Mouse (Mus musculus): ENCODE measurements at regions not wholly inside any gene's neighbourhood (a gene's known extent, or its start where the extent isn't known, plus 50 kb on each side); places are given as distances from the start of the nearest gene placed in this dataset.
A peak's percentile ranks its signal among the peaks of the same experiment; 100 is the strongest.

GRCm38 (mm10) chr15:36398099-36398982, 609.2 kb downstream of the Zfp706 start:
- peak; percentile 57 for DNase-seq (ENCODE audit: low spot score)
- Histone ChIP-seq H3K36me3 (no peaks in the 10 kb centered on the region), H3K9me3 (no peaks in the 10 kb centered on the region), H3K4me3 (no peak overlapping the region), H3K27me3 (ENCODE audit: insufficient read depth, poor library complexity, severe bottlenecking) (no peaks in the 10 kb centered on the region), H3K27ac (no peak overlapping the region), H3K4me1 (peaks cover 8% of the 10 kb centered on the region)
- WGBS: 78% methylated on average over 9 of the region's 9 CpGs

GRCm38 (mm10) chr15:36396791-36397190, 610.8 kb downstream of the Zfp706 start:
- peaks cover 8% of the 10 kb centered on the region for H3K4me1 ChIP-seq
- H3K4me3 ChIP-seq: no peak overlapping the region
- WGBS: 78% methylated on average over 6 of the region's 6 CpGs
- DNase-seq (ENCODE audit: low spot score): no peak
- no peaks in the 10 kb centered on the region for H3K9me3 ChIP-seq
- H3K27ac ChIP-seq: no peak overlapping the region
- H3K27me3 ChIP-seq (ENCODE audit: insufficient read depth, poor library complexity, severe bottlenecking): no peaks in the 10 kb centered on the region
- no peaks in the 10 kb centered on the region for H3K36me3 ChIP-seq

- WGBS: 67% methylated on average over 2 of the region's 2 CpGs
- peaks cover 8% of the 10 kb centered on the region for H3K4me1 ChIP-seq
- H3K27me3 ChIP-seq (ENCODE audit: insufficient read depth, poor library complexity, severe bottlenecking): no peaks in the 10 kb centered on the region
- no peaks in the 10 kb centered on the region for H3K9me3 ChIP-seq
- H3K4me3 ChIP-seq: no peak overlapping the region
- H3K27ac ChIP-seq: no peak overlapping the region
- no peak for DNase-seq (ENCODE audit: low spot score)
- no peaks in the 10 kb centered on the region for H3K36me3 ChIP-seq
Measured at GRCm38 (mm10) chr15:36396245-36396644, 611.3 kb downstream of the Zfp706 start.

GRCm38 (mm10) chr15:36395672-36396050, 611.9 kb downstream of the Zfp706 start:
- H3K9me3 ChIP-seq: no peaks in the 10 kb centered on the region
- DNase-seq (ENCODE audit: low spot score): no peak
- H3K27ac ChIP-seq: no peak overlapping the region
- peaks cover 8% of the 10 kb centered on the region for H3K4me1 ChIP-seq
- no peak overlapping the region for H3K4me3 ChIP-seq
- H3K36me3 ChIP-seq: no peaks in the 10 kb centered on the region
- WGBS: 69% methylated on average over 4 of the region's 4 CpGs
- H3K27me3 ChIP-seq (ENCODE audit: insufficient read depth, poor library complexity, severe bottlenecking): no peaks in the 10 kb centered on the region

GRCm38 (mm10) chr15:36394914-36395671, 612.5 kb downstream of the Zfp706 start:
- no peak overlapping the region for H3K27ac ChIP-seq
- H3K4me3 ChIP-seq: no peak overlapping the region
- no peak for DNase-seq (ENCODE audit: low spot score)
- peaks cover 8% of the 10 kb centered on the region for H3K4me1 ChIP-seq
- WGBS: 76% methylated on average over 8 of the region's 8 CpGs
- H3K27me3 ChIP-seq (ENCODE audit: insufficient read depth, poor library complexity, severe bottlenecking): no peaks in the 10 kb centered on the region
- no peaks in the 10 kb centered on the region for H3K36me3 ChIP-seq
- H3K9me3 ChIP-seq: no peaks in the 10 kb centered on the region

GRCm38 (mm10) chr15:36389775-36390174, 617.8 kb downstream of the Zfp706 start:
- H3K4me1 ChIP-seq: peaks cover 11% of the 10 kb centered on the region; the same call in 1 of the 2 replicates
- WGBS: 22% methylated on average over 4 of the region's 4 CpGs
- H3K4me3 ChIP-seq: no peak overlapping the region
- no peaks in the 10 kb centered on the region for H3K27me3 ChIP-seq (ENCODE audit: insufficient read depth, poor library complexity, severe bottlenecking)
- DNase-seq (ENCODE audit: low spot score): no peak
- H3K36me3 ChIP-seq: no peaks in the 10 kb centered on the region
- no peak overlapping the region for H3K27ac ChIP-seq
- H3K9me3 ChIP-seq: no peaks in the 10 kb centered on the region

GRCm38 (mm10) chr15:36381228-36381671, 626.3 kb downstream of the Zfp706 start:
- Histone ChIP-seq H3K27ac (peak overlapping the region; percentile 74), H3K4me3 (peak overlapping the region; percentile 51), H3K9me3 (no peaks in the 10 kb centered on the region), H3K27me3 (ENCODE audit: insufficient read depth, poor library complexity, severe bottlenecking) (no peaks in the 10 kb centered on the region), H3K36me3 (no peaks in the 10 kb centered on the region), H3K4me1 (peaks cover 17% of the 10 kb centered on the region)
- WGBS: 1% methylated on average over 8 of the region's 8 CpGs
- DNase-seq (ENCODE audit: low spot score): peak; percentile 81

GRCm38 (mm10) chr15:36380461-36381227, 626.9 kb downstream of the Zfp706 start:
- DNase-seq (ENCODE audit: low spot score): peak; percentile 72
- H3K4me1 ChIP-seq: peaks cover 18% of the 10 kb centered on the region
- no peaks in the 10 kb centered on the region for H3K9me3 ChIP-seq
- no peaks in the 10 kb centered on the region for H3K36me3 ChIP-seq
- H3K27ac ChIP-seq: peak overlapping the region; percentile 74
- 4% methylated on average over 17 of the region's 17 CpGs for WGBS
- peak overlapping the region; percentile 51 for H3K4me3 ChIP-seq
- no peaks in the 10 kb centered on the region for H3K27me3 ChIP-seq (ENCODE audit: insufficient read depth, poor library complexity, severe bottlenecking)

GRCm38 (mm10) chr15:36378640-36379039, 628.9 kb downstream of the Zfp706 start:
- H3K9me3 ChIP-seq: no peaks in the 10 kb centered on the region
- H3K36me3 ChIP-seq: no peaks in the 10 kb centered on the region
- no peak overlapping the region for H3K4me3 ChIP-seq
- no peaks in the 10 kb centered on the region for H3K27me3 ChIP-seq (ENCODE audit: insufficient read depth, poor library complexity, severe bottlenecking)
- 82% methylated on average over 4 of the region's 4 CpGs for WGBS
- H3K4me1 ChIP-seq: peaks cover 37% of the 10 kb centered on the region
- peak; percentile 10 for DNase-seq (ENCODE audit: low spot score)
- no peak overlapping the region for H3K27ac ChIP-seq

GRCm38 (mm10) chr15:36376551-36376950, 631.0 kb downstream of the Zfp706 start:
- peak; percentile 67 for DNase-seq (ENCODE audit: low spot score)
- Histone ChIP-seq H3K4me3 (no peak overlapping the region), H3K27ac (no peak overlapping the region), H3K36me3 (no peaks in the 10 kb centered on the region), H3K27me3 (ENCODE audit: insufficient read depth, poor library complexity, severe bottlenecking) (no peaks in the 10 kb centered on the region), H3K9me3 (no peaks in the 10 kb centered on the region), H3K4me1 (peaks cover 38% of the 10 kb centered on the region)
- WGBS: 72% methylated on average over 6 of the region's 6 CpGs

- Histone ChIP-seq H3K9me3 (no peaks in the 10 kb centered on the region), H3K36me3 (no peaks in the 10 kb centered on the region), H3K4me1 (peaks cover 30% of the 10 kb centered on the region), H3K27me3 (ENCODE audit: insufficient read depth, poor library complexity, severe bottlenecking) (no peaks in the 10 kb centered on the region), H3K27ac (peak overlapping the region; percentile 86; the same call in 1 of the 2 replicates), H3K4me3 (peak overlapping the region; percentile 62)
- 5% methylated on average over 1 of the region's 1 CpGs for WGBS
- DNase-seq (ENCODE audit: low spot score): peak; percentile 66
Measured at GRCm38 (mm10) chr15:36375549-36375885, 632.1 kb downstream of the Zfp706 start.

GRCm38 (mm10) chr15:36374732-36375548, 632.6 kb downstream of the Zfp706 start:
- H3K27ac ChIP-seq: peak overlapping the region; percentile 86
- peak; percentile 86 for DNase-seq (ENCODE audit: low spot score)
- H3K36me3 ChIP-seq: no peaks in the 10 kb centered on the region
- no peaks in the 10 kb centered on the region for H3K27me3 ChIP-seq (ENCODE audit: insufficient read depth, poor library complexity, severe bottlenecking)
- peak overlapping the region; percentile 62 for H3K4me3 ChIP-seq
- 1% methylated on average over 20 of the region's 20 CpGs for WGBS
- no peaks in the 10 kb centered on the region for H3K9me3 ChIP-seq
- peaks cover 28% of the 10 kb centered on the region for H3K4me1 ChIP-seq
